Mouse (Mus musculus): ENCODE measurements around the gene Mgat4c.

The Mgat4c gene

DNA sequence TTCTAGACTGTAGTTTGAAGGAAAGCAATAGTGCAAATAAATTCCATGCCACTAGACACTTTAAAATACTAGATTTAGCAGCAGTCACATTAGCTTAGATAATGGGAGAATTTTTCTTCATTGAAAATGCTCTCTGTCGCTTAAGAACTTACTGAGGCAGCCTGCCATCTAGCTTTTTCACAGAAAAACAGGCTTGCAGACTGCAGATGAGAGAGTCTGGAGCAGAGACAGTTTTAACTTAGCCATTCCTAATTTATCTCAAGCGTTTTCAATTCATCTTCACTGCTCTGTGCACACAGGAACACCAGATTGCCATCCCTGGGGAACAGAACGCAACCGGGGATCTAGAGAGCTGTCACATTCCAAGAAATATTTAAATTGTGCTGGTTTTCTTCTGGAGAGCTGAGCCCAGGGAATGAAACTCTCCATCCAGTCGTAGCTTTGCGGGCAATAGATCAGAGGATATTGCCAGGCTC, at the start of gene Mgat4c:
TSS of gene Mgat4c (plus strand) at position 51 of the 476 bp plus-strand sequence.
- DNase-seq = peak; percentile 11

DNA sequence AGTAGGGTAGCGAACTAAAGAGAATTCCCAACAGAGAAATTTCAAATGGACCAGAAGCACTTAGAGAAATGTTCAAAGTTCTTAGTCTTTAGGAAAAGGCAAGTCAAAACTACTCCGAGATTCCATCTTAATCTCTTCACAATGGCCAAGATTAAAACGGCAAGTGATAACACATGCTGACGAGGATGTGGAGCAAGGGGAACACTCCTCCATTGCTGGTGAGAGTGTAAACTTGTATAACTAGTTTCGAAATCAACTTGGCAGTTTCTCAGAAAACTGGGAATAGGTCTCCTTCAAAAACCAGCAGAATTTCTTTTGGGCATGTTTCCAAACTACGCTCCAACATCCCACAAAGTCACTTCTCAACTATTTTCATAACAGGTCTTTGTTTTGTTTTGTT, 46.0 kb upstream of the Mgat4c start:
- no peak for DNase-seq

DNA sequence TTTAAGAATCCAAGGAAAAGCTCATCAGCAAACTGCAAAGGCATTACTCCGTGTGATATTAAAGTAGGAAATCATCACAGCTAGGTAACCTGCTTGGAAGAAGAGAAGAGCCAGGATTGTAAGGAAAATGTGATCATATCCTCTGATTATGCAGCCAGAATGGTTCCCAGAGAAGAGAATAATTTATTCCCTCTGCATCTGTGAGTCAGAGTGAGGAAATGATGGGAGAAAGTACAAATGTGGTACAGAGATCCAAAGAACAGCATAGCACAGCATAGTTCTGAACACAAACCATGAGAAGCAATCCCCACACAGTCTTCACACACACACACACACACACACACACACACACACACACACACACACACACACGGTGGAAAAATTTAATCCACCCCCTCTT, 40.2 kb upstream of the Mgat4c start:
- DNase-seq = no peak

DNA sequence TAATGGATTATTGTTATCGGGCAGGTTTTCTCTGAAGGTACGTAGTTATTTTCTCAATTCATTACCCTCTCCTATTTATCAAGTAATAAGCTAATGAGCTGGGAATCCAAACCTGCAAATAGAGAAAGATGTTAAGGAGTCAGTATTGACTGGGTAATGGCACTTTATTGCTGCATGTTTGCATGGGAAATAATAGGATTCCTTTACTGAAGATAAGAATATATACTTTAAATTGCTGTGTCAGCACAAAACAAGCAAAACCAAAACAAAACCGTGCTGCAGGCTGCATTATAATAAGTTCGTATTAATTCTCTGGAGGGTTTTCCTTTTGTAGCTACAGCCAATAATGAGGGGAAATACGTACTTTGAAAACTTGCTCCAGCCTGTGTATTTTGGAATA, 627 bp downstream of the Mgat4c start:
- DNase-seq = no peak

DNA sequence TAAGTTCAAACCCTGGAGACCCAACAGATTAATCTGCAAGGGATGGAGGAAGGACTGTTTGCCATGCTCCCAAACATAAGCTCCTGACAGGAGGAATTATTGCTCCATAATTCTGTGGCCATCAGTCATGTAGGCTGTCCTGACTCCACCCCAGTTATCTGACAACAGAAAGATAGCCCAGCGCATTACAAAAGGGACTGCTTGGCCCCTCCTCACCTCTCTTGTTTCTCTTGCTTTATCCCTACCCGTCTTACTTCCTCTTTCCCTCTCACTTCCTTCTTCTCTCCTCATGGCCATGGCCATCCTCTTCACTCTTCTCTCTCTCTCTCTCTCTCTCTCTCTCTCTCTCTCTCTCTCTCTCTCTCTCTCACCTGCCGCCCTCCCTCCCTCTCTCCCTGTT, 80.5 kb downstream of the Mgat4c start:
- no peak for DNase-seq

DNA sequence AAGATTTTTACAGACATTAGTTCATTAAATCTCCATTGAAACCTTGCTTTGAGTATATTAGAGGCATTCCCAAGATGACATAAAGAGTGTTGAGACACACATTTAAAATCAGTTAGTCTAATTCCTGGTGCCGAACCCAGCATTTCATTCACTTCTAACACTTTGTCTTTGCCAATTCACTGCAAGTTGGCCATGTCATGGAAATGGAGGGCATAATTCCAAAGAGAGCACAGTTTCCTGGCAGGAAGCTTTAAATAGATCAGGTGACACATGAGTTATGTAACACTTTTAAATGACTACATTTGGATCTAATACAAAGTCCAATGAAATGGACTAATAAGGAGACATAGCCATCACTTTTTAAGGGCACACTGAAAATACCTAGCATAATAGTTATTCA, 89.4 kb downstream of the Mgat4c start:
- DNase-seq = no peak

DNA sequence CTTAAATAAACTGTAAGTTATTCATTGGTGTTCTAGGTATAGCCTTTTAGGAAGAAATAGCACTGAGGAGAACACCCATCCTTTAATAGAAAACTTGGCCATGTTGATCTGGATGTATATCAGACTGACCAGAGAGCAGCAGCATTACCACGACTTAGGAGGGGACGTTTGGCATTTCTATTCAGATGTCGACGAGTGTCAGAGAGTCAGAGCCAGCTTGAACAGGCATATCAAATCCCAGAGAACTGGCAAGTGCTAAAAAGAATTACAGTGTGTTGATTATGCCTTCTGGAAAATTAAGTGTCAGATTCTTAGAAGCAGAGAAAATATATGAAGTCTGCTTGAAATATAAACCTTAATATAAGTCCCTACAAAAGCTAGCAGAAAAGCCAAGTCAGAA, 89.9 kb downstream of the Mgat4c start:
- DNase-seq = no peak

DNA sequence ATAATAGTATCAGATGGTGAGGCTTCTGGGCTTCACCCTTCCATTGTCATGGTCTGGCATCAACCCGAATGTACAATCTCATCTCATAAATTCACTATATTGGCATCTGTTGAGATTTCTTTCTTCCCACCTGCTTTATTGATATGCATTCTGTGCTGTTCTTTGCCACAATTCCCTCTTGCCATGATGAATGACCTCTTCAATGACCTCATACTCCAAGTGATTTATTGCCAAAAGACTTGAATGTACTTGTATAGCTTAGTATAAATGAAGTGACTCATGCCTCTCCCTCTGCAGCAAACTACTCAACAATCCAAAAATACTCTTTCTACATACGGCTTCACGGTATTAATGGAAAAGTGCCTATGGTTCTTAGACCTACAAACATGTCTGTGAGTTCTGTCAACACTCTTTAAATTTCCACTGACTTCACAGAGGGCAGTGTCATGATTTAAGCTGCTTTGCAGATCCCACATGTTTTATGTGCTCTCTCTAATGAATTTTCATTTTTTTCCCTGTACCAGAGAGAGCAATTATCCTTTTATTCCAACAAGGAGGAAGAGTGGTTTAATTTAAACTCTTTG, 102.0 kb downstream of the Mgat4c start:
- DNase-seq = no peak

DNA sequence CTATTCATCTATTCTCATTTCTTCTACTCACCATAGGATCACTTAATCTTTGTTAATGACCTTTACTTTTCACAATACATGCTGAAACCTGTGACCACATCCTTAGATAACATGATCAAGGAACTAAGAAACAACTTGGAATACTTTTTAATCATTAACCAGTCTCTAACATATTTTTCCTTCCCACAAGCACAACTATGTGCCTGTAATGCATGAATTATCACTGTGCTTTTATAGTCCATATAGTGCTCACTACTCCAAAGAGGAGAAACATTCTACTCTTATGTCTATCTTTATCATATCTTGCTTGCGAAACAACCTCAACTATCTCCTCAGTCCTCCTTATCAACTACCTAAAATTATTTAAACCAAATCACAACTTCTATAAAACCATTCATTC, 114.2 kb downstream of the Mgat4c start:
- DNase-seq = no peak

DNA sequence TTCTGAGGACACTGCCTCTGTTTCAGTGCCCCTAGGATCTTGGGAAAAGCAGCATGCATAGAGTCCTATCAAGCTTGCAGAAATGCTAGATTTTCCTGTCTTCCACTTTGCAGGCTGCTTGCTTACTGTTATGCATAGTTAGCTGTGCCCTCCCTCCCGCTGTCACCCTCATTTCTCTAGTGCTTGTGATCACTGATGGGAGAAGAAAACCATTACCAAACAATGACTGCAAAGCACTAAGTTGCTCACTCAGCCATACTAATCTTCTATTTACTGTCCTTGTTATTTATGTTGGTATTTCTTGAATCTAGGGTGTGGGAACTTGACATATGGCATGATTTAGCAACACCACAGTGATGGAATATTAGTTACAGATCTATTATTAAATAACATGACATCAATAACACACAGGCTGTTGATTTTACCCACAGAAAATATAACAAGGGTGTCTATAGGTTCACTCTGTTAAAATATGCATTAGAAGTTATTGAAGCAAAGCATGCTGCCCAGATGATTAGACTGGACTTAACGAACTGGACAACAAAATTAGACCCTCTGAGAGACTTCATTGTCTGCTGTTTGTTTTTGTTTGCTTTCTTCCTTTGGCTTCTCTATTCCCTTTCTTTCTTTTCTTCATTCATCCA, 117.7 kb downstream of the Mgat4c start:
- DNase-seq = peak; percentile 92

DNA sequence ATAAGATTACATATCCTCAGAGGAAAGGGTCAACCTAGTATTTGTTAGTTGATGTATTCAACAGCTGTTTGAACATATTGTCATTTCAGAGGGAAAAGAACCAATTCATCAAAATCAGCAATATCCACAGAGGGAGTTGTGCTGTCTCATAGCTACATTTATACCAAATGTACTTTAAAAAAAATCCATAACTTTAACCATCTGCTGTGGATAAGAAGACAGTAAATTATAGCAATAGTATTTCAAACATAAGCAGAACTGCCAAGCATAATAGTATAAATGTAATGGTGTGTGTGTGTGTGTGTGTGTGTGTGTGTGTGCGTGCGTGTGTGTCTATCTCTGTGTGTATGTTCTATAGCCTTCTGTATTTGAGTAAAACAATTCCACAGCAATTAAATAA, 127.5 kb downstream of the Mgat4c start:
- no peak for DNase-seq

DNA sequence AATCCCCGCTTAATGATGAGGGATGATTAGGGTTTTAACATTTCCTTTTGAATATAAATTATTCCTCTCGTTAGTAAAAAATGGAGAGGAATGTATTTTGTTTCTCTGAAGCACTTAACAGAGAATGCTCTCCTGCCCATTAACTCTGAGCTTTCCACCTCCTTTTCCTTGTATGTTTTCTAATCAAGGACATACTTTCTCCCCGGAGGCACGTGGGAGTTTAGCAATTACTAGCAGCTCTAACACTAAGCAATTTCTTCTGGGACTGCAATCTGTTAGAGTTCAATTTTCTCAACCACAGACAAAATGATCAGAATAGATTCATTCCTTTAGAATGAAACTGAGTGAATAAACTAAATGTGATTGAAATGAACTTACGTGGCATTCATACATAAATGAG, 135.6 kb downstream of the Mgat4c start:
- no peak for DNase-seq

DNA sequence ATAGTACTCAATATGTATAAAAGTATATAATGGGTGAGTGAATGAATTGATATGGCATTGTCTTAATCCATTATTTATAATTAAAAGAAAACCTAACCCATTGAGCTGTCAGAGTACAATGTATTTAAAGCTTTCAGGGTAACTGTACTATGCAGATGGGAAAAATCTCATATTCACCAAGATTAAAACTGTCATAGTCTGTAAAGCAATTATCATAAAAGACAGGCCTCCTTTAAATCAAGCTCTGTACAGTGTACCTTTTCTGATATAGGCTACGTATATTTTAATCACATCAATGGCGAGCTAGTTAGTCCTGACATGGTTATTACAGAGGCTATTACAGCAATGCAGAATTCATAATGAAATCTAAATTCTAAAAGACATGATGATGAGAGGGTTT, 146.7 kb downstream of the Mgat4c start:
- peak; percentile 11 for DNase-seq

DNA sequence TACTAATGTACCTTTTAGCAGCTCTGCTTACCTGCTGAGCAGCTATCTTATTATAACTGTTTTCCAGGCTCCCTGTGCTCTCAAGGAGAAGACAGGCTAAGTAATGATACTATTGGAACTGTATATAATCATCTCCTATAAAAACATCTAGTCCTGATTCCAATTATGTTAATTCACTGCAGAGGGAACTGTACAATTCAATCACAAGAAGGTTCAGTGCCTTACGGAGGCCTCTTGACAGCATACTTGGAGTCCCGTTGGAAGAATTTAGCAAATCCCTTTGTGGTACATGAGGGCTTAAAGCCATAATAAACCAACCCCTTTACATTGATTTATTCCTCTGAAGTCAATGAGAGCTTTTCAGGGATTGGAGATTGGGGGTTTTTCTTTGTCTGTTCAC, 174.8 kb downstream of the Mgat4c start:
- DNase-seq = no peak

DNA sequence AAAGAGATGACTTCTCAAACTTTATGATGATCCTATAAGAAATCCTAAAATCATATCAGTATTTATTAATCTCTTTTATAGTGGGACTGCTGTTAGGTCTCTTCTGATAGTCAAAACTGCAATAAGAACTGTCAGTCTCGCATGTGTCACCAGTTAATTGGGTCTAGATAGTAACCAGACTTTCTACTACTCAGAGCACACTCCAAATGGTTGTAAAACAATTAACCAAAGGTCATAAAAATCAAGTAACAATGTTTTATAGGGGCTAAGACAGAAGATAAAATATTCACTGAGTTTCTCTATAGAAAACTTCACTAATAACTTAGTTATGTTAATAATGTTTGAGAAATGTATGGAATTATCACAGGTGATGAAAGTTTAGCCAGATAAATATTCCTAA, 208.6 kb downstream of the Mgat4c start:
- DNase-seq = no peak

DNA sequence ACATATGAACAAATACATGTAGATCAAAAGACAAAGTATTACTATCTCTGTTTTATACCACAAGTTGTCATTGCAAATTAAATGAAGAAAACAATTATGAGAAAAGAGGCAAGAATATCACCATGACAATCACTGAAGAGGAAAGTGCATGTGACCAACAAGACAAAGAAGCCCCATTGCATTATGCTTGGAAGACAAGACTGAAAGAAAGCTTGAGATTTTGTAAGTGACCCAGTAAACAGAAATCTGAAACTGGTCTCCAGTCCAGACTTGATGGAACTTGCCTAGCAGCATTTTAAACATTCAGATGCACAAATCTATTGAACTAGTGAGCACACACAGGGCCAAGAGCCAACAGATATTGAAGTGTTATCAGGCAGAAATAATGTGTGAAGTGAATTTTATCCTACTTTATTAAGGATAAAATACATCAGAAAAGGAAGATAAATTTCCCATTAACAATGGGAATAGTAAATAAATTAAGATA, 236.1 kb downstream of the Mgat4c start:
- DNase-seq = peak; percentile 7

DNA sequence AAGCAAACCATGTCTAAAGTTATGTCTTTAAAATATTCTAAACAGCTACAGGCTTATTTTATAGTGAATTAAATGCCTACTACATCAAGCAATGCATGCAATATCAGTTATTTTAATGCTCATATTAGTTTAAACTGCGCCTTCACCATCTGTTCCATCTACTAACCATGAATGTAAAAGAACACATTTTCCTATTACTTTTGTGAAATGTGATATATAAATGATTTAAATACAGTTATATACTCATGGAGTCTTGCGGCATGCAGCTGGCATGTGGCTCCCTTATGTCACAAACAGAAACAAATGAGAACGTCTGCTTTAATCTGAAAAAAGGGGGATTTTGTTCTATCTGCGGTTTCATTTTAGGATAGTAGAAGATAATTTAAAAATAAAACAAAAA, 316.3 kb downstream of the Mgat4c start:
- DNase-seq = no peak

DNA sequence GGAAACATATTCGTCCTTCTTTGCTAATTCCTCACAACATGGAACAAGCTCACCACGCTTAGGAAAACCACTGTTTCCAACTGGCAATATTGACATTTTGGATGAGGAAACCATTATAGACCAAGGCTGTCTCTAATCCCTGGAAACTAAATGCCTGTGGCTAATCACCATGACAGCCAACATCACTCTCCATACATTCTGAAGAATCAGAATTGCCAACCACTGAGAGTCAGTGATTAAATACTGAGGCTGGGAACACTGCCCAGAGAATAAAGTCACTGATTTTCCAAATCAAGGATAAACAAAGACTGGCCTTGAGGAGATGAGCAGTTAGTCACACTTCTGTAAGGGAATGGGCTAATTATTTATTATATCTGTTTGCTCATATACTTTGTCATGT, 361.2 kb downstream of the Mgat4c start:
- no peak for DNase-seq

DNA sequence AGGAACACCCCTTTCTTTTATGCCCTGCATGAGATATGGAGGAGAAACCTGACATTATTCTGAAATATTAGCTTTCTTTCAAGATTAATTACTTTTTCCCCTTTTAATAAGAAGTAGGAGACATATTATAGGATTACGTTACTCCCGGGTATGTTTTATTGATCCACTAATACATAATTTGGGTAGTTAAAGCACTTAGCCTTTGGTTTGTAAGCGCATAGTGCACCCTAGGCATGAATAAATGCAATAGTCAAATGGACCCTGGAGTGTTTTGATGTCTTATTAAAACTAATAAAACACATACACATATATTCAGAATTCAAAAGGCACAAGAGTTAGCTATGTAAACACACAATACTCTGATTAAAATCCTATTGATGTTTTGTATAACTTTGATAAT, 374.9 kb downstream of the Mgat4c start:
- DNase-seq = no peak

DNA sequence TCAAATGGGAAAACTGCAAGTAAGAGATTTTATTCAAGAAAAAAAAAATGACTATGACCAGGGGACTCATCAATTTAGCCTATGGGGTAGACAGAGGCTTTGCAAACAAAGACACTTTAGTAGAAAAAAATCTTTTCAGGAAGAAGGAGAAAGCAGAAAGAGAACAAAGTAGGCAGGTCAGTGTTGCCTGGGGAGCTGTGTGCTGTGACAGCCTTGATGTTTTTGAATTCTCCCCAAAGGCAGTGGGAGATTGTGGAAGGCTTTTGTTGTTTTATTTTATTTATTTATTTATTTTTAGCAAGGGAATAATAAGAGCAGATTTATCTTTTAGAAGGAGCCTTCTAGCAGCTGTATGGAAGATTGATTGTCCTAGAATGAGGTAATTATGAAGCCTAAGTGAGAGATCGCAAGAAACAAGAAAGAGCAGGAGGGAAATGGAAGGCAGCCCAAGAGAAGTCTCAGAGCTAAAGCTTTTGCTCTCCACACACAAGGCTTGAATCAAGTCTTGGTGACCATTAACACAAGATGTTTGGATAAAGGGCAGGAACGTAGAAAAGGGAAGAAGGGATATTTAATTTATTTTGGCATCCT, 375.8 kb downstream of the Mgat4c start:
- peak; percentile 3 for DNase-seq

DNA sequence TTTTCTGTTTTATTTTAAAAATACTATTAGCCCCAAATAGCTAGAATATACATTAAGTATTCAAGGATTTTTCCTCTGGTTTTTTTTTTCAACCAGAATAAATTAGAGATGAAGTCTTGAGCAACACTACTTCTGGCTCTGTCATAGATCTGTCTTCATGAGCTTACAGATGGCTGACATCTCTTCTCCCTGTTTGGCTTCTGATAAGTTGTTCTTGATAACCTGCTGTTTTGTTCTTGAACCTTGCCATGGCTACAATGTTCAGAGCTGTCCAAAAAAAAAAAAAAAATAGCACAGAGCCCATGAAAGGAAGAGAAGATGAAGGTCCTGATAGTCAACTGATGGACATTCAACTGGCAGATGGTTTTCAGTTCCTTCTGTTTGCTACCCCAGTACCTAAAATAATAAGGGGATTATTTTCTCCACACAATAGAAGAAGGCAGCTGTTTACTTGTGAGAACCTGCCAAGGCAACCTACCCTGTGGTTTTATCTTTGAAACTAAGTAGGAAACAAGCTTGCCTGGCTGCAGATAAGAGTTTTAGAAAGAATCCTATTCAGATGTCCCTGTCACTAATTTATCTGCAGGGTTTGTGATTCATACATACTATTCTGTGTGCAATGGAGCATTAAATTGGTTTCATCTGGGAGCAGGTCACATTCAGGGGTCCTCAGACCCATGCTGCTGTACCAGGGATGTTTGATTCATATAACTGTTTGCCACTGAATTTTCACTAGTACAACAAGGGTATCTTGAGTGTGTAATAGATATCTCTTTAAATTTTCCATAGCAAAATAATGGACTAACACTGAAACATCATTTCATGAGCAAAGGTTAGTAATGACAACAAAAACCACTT, 393.5 kb downstream of the Mgat4c start:
- DNase-seq = peak; percentile 71

DNA sequence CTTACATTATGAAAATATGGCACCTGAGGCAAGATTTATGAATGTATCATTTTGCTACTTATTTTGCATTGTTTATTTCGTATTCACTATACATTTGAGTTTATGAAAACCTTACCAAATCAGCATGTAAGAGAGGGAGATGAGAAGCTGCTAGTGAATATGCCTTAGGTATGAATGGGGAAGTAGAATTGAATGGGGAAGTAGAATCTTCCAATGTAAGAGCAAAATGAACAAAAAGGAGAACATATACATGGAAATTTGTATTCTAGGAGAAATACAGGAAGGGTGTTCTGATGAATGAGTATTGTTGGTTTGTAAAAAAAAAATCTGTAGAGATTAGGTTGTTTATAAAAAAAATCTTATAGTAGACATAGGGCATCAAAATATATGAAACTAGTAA, 441.9 kb downstream of the Mgat4c start:
- DNase-seq = no peak

DNA sequence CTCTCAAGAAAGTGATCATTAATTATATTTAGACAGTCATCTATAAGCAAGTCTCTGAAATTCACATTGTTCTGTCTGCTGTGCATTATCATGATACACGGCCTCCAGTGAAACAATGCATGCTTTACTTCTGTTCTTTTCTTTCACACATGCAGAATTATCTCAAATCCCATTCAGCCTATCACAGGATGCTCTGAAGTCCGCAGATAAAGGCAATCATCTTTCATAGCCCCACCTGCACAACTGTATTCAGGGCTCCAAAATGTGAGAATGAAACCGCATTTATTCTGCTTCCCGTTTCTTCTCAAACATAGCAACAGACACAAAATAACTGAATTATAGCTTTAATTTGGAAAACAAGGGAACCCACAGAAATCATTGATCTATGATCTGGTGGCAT, 446.1 kb downstream of the Mgat4c start:
- DNase-seq = peak; percentile 1

DNA sequence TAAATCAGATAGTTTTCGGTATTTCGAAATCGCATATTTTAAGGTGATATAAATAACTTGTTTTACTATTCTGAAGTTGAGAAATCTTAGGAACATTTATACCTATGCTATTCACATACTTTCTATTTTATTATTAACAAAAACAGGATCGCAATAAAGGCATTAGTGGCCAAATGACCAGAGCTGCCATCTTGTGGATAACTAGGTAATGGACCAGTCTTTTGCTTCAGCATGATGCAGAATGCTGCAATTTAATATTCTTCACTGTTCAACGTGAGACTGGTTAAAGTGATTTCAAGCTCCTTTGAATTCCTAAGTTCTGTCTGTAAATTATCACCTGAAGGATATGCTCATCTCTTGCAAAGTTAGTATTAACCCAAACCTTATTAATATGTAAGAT, 473.6 kb downstream of the Mgat4c start:
- DNase-seq = no peak

Measured in retina, postnatal 1 day (tissue).